Mouse (Mus musculus) retina, embryonic 14.5 days (tissue): ENCODE results near the gene Slc4a5.

Source experiments
- DNase-seq: peaks from one replicate; pipeline ENCODE4 v3.0.0-alpha.2; 2015; ENCODE audit warnings: low spot score

Gene Slc4a5

DNA sequence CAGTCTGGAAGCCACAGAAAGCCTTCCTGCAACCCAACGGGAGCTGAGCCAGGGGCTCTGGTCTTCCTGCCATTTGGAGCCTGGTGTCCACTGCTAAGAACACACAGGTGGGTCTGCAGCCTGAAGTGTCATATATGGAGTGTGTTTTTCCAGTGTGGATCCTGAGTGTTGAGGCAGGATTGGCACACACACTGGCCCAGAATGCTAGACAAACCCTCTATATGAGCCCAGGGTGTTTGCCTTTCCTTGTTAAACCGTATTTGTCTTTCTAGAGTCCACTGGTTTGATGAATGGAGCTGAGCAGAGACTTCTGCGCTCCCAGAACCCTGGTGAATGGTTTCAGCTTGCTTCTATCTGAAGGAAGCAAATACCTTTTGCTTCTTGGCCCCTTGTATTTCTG lies at the start of gene Slc4a5:
Slc4a5 (plus strand) TSS at position 15 of the 400 bp plus-strand sequence.
- no peak for DNase-seq

DNA sequence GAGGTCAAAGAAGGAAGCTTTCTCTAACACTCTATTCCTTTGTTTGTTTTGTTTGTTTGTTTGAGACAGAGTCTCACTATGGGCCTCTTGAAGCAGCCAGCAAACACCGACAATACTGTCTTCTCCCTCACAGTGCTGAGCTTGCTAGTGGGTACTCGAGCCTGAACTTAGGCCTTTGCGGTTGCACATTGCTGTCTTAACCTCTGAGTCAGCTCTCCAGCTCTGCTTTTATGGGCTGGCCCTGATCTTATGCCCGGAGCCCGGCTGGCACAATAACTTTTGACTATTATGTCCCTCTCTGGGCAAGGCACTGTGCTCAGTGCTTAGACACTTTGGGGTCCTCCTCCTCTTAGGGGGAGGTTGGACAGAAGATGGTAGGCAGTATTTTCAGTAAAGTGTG lies 49.8 kb upstream of the Slc4a5 start:
- DNase-seq: no peak

DNA sequence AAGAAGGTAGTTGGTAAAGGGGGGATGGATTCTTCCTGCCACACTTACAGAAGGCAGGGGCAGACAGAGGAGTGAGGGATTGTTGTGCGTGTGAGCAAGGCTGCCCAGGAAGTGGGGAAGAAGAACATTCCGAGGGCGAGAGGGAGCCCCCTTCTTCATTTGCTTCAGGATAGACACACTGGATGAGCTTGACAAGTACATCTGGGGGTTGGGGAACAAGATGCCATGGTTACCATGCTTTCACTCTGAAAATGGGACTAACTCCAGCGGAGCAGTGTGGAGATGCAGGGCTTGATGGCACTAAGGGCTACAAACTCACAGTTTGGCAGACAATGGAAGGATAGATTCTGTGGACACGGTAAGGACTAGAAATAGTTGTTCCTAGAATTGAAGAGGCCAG lies 48.6 kb upstream of the Slc4a5 start:
- no peak for DNase-seq

DNA sequence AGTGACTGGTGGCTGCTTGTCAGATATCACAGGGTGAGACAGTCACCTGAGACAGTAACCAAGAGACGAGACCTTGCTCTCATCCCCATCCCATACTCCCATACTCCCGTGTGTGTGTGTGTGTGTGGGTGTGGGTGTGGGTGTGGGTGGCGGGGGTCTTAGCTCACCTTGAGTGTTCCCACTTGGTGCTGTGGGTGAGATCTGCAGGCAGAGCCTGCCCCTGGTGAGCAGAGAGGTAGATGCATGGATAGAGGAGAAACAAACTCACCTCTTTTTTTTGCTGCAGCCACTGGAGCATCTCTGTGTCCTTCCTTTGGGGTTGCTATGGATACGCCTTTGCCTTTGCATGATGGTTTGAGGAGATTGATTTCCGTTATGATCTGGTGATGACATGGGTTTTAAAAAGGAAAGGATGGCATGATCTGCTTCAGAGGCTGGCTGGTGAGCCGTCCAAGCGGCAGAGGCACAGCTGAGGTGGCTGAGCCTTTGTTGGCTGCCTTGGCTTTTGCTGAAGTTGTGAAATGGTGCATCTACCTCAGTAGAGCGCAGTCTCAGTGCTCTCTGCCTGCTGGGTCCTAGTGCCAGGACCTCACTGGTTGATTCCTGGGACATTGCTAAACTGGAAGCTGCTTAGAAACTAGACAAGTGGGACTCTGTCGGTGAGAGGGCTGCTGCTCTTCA lies 47.2 kb upstream of the Slc4a5 start:
- DNase-seq: no peak

DNA sequence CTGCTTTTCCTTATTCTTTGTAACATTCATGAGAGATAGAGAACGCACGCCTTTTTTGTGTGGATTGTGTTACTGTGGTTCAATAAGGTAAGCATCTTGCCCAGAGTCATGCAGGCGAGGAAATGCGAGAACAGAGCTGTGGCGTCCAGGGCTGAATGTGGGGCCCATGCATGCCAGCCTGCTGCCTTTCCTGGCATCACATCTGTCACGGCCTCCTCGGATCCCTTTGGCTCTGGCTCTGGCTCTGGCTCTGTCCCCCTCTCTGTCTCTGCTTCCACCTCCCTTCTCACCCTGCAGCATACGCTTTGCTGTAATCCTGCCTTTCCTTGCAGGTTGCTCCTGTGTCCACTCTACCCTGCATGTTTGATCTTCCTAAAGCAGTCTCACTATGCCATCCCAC lies 43.6 kb upstream of the Slc4a5 start:
- no peak for DNase-seq

DNA sequence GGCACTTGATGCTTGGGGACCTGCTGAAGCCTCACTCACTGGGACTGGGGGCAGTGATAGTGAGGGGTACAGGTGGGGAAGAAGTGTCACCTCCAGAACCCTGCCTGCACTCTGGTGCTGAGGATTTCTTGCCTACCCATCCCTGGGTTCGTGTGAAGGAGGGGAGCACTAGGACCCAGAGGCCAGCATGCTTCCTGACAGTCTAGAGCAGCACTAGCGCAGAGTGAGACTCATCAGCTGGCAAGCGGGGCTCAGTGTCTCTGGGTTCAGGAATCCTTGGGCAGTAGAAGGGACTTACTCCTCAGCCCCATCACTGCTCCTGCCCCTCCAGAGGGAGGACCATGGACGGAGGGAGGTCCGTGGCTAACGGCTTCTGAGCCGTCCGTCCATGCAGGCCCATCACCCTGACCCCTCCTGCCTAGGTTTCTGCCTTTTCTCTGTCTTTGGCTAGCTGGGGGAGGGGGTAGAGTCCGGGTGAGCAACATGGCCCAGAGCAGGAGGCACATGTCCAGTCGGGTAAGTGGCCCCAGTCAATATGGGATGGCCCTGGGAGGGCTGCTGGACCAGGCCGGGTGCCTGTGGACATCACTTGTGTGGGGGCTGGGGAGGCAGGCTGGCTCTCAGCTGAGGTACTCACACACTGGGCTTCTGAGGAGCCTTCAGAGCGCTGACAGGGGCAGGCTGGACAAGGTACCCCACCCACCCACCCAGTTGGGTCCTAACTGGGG lies 40.1 kb upstream of the Slc4a5 start:
- DNase-seq: peak; percentile 71

DNA sequence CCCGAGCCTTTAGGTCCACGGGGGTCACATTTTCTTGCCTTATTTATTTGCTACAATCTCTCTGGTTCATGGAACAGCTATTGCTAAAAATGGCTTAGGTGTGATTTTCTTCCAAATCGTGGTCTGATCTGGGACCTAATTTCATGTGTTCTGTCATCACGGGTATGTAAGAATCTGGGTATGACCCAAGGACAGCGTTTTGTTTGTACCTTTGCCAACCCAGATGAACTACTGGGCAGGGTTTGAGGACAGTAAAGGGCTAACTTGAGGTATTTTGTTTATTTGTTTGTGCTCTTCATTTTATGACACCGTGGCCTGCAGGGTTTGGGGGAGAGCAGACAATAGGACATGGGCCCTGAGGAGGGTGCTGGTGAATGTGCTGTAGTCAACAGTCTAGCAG lies 39.0 kb upstream of the Slc4a5 start:
- no peak for DNase-seq

DNA sequence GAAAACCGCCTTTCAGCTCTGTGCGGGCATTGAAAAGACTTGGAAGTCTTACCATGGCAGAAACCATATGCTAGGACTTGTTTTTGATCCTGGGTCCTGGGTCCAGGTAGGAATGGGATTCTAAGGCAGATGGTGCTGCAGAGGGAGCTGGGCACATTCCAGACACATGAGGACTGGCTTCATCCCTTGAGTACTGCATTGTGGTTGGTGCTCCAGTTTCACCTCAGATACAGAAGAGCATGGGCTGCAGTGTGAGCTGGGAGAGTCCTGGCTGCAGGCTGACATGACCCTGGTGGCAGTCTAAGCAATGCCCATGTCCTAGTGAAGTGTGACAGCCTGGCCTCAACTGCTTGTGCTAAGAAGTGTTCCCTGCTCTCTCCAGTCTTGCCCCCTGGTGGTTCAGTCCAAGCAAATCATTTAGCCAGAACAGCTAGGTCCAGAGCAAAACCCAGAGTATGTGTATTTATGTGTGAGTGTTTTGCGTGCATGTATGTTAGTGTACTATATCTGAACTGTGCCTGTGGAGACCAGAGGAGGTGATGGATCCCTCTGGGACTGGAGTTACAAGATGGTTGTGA lies 34.7 kb upstream of the Slc4a5 start:
- peak; percentile 53 for DNase-seq

DNA sequence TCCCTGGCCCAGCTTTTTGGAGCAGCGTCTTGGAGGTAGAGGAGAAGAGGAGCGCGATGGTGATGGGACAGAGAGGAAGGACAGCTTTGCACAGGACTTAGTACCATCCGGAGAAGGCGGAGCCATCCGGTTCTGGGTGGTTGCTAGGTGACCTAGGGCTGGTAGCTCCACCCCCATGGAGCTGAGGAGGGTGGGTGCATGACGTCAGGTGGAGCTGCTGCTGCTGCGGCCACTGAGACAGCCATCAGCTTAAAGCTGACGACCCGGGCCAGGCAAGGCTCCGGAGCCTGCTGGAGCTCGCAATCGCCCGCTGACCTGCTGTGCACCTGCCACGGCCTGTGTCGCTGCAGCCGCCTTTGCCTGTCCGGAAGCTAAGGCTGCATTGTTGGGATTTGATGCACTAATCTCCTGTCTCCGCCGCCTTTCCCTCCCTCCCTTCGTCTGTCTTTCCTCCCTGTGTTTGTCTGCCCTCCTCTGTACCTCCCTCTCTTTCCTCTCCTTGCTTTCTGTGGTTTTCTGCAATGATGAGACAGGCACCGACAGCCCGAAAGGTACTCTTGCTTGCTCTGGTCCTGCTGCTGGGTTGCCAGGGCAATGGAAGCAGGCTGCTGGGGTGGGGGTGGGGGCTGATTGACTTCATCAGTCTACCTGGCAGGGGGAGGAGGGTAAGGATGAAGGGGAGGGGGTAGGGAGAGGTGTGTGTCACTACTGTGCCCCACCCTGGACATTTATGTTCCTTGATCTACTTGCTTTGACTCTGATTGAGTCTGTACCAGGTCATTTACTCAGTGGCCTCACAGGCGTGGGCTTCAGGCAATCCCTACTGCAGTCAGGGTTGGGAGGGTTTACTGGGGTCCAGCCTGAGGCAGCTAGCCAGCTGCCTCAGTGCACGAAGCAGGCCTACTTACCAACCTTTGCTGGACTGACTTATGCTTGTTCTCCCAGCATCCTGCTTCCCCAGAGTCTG lies 33.5 kb upstream of the Slc4a5 start:
- peak; percentile 89 for DNase-seq

DNA sequence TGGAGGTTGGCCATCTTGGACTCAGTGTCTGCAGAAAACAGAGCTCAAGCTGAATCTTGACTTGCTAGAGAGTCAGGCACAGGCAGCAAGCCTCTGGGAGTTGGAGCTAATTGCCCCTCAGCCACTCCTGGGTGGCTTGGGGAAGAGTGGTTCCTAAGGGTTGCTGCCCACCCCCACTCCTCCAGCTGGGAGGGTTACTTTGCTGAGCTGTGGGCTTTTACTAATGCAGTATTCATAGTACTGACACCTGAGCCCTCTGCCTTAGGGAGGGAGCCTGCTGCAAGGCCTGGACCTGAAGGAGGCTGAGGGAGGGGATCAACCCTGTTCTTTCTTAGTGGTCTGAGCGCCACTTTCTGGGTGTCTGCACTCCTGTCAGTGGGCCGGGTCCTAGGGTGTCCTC lies 32.7 kb upstream of the Slc4a5 start:
- peak; percentile 32 for DNase-seq

DNA sequence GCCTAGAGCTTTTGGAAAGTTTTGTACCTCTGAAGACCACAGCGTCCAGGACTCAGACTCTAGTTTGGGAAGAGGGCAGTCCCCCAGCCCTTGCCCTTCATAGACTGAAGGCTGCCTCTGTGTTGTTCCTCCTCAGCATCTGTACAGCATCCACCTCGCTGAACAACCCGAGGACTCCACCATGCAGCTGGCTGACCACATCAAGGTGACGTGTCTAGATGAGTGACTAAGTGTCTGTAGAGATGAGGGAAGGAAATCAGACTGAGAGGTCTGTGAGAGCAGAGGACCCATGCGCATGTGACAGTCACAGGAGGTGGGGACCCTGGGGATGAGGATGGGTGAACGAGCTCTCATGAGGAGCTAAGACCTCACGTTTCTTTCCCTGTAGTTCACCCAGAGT lies 26.1 kb upstream of the Slc4a5 start:
- DNase-seq: no peak

DNA sequence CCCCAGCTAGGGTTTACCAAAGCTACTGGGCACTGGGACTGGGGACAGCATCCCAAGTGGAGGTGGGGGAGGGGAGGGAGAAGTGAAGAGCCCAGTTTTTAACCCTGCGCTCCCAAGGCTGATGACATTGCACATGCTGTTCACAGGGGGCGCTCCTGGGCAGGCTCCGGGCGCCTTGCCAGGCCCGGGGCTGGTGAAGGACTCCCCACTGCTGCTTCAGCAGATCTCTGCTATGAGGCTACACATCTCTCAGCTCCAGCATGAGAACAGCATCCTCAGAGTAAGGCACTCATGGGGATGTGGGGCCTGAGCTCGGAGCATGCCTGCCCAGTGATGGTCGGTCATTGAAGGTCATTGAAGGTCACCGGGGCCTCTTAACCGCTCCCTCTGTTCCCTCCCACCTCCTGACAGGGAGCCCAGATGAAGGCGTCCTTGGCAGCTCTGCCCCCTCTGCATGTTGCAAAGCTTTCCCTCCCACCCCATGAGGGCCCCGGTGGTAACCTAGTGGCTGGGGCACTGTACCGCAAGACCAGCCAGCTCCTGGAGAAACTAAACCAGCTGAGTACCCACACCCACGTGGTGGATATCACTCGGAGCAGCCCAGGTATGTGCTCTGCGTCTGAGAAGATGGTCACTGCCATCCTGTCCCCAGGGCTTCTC lies 22.2 kb upstream of the Slc4a5 start:
- DNase-seq: peak; percentile 41

DNA sequence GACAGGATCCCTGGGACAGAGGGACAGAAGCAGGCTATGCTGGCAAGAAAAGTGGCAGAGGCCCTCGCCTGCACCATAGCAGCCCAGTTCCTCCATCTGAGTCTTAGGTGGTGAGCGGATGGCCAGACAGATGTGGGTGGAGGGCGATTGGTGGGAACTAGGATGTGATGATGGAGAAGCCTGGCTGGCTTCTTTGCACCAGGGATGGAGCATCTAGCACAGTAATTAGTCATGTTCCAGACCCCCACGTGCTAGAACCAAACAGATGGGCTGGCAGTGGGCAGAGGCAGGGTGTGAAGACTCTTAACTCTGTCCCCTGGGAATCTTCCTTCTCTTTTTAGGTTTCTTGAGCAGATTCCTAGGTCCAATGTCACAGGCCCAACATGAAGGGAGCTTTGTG lies 16.3 kb upstream of the Slc4a5 start:
- DNase-seq: no peak

DNA sequence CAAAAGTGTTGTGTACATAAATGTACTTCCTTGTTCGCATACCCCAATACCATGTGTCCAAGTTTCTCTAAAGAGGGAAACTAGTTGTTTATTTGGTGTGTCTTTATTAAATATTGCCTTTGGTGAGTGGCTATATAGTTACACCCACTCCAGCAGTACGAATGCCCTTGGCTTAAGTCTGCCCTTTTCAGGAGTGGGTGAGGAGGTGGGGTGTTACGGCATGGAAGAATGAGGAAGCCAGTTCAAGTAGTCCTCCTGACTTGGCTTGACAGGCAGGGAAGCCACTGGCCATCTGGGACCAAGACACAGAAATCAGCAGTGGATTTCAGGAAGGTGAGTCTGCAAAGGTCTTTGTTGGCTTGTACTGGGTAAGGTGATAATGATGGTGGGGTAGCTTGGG lies 13.8 kb upstream of the Slc4a5 start:
- no peak for DNase-seq

DNA sequence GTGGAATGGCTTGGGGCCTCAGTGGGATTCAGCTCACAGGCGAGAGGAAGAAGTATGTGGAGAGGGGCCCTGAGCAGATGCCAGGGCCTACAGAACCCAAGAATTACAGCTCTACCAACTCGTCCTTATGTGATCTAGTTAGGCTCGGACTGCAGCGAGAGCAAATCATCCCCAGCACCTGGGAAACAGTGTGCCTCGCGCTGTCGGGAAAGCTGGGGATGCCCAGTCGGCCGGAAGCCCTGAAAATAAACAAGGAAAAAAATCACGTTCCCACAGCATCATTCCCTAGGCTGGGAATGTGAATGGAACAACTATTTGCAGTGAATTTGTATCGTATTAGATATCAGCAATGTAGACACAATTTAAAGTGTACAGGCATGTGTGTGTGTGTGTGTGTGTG lies 13.3 kb upstream of the Slc4a5 start:
- DNase-seq: no peak

DNA sequence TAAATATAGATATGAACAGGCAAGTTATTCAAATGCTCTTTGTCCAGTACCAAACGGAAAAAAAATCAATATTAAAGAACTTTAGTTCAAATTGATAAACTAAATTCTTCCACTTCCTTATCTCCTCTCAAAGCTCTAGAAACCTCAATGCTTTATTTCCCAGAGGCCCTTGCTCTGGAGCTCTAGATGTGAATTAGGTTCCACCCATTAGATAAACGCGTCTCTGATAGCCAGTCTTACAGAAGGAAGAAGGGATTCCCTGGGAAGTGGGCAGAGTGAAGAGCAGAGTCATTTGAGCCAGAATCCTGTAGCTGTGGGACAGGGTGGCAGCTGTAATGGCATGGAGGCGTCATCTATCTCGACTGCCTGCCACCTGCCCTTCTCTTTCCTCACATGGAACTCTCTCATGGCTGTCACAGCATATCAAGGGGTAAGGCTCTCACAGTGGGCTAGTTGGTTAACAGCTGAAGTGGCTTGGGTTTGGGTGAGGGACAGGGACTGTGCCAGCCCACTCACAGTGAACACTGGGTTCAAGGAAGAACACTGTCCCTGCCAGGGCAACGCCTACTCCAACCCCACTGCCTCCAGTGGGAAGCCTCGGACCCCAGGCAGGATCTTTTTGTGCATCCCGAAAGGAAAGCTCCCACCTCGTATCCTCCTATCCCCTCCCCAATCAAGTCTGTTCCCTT lies 12.1 kb upstream of the Slc4a5 start:
- no peak for DNase-seq

DNA sequence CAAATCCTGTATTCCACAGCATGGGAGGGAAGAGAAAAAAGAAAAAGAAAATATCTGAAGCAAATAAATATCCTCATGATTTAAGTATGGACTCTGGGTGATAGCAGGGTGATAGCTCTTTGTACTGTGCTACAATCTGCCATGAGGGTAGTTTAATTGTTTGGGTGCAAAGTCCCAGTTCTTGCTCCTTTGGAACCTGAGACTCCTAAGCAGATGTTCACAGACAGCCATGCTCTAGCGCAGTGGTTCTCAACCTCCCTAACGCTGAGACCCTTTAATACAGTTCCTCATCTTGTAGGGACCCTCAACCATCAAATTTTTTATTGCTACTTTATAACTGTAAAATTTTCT lies 11.6 kb upstream of the Slc4a5 start:
- no peak for DNase-seq

DNA sequence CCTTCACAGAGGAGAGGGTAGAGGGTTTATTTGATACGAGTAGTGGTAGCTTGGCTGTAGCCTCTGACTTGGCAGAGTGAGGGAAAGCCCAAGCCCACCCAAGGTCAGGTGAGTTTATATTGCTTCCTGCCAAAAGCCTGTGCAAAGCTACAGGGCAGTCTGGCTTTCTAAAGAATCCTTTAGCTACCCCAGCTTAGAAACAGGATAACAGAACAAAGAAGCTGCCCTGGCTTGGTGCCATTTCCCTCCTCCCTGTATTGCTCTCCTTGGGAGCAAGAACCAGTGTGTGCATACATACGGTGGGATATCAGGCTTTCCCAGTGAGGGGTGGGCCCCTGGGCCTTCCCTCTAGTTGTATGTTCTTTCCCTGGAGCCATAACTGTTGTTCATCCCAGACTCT lies 9.1 kb upstream of the Slc4a5 start:
- no peak for DNase-seq

DNA sequence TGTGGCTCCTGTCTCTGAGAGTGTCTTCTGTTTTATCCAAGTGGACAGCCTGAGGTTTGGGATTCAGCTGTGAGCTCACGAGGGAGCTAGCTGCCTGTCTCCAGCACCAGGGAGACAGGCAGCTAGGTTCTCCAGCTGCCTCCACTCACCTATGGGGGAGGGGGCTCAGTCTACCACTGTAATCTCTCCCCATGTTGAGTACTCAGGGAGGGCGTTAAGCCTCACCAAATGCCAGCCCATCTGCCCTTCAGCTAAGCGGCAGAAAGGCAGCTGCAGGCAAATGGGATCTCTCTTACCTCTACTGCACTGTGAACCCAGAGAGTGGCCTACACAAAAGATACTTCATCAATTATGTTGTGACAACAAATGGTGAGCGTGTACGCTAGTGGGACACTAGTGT lies 8.1 kb upstream of the Slc4a5 start:
- DNase-seq: peak; percentile 40

DNA sequence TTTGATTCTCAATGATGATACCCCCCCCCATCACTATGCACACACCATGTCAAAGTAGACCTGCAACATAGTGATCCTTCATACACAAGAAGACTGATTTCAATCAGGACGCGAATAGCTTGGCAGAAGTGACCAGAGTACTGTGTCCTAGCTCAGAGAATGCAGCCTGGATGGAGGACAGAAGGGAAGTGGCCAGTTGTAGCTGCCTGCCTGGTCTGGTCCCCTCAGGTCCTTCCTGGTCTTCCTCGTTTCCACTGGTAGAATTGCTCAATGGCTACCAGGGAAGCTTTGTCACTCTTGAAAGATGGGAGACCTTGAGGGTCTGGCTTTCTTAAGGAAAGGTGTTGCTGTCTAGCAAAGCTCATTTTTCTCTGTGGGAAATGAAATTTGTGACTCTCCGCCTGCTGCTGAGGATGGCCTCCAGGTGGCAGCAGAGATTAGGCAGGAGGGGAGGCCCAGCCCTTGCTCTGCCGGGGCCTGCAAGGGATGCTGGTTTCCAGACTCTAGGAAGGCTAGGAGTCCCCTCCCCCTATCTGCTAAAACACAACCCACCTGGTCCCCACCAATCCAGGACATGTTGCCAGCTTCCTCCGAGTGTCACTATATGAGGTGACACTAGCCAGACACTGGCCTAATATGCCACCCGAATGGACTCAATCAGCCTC lies 4.5 kb upstream of the Slc4a5 start:
- peak; percentile 89 for DNase-seq

DNA sequence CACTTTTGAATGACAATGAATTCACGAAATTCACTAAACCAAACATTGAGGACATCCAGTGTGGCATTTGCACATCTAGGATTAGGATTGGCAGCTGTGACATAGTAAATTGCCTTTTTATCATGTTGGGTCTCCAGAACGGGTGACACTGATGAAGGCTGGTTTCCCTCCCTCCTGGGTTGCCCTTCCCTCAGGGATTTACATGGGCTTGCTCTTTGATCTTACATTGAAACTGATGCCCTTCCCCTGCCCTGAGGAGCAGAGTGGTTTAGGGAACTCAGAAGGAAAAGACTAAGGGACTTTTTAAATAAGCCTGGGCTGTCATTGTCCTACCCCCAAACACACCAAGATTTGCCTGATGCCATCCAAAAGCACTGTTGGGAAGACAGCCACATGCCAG lies 11.9 kb downstream of the Slc4a5 start:
- no peak for DNase-seq
